Mouse (Mus musculus) T-cell, adult 2 months (primary cell): ENCODE measurements around the gene Pkig.
"Not testable (repeated sequence)": the region's sequence is repeated elsewhere in the genome, so short reads cannot be mapped to it uniquely, and the experiment has no call there.

ENCODE experiments used
- DNase-seq: peaks from one replicate; pipeline ENCODE4 v3.0.0; 2022; ENCODE audit warnings: low spot score

The Pkig gene

DNA sequence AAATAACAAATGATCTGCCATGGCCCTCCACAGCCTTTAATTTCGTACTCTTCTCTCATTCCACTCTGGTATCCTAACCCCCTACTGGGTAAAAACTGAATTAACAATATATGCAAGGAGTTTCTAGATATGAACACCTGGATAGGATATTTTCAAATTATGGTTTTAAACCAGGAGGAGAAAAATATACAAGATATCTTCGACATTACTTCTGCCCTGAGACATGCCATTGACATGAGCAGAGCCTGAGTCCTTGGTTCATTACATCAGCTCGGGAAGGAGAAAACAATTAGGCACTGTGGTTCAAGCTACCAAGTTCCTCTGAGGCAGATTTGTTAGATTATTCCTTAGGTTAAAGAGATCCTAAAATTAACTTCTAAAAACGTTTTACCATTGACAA is 14.1 kb upstream of the Pkig start:
- DNase-seq: no peak

GRCm38 (mm10) chr2:163644575-163645385 is 13.4 kb upstream of the Pkig start, which contains the start of gene Serinc3:
Serinc3 (minus strand) TSS chr2:163645131.
- peak; percentile 100 for DNase-seq

GRCm38 (mm10) chr2:163645700-163646460 is 12.3 kb upstream of the Pkig start:
- no peak for DNase-seq

DNA sequence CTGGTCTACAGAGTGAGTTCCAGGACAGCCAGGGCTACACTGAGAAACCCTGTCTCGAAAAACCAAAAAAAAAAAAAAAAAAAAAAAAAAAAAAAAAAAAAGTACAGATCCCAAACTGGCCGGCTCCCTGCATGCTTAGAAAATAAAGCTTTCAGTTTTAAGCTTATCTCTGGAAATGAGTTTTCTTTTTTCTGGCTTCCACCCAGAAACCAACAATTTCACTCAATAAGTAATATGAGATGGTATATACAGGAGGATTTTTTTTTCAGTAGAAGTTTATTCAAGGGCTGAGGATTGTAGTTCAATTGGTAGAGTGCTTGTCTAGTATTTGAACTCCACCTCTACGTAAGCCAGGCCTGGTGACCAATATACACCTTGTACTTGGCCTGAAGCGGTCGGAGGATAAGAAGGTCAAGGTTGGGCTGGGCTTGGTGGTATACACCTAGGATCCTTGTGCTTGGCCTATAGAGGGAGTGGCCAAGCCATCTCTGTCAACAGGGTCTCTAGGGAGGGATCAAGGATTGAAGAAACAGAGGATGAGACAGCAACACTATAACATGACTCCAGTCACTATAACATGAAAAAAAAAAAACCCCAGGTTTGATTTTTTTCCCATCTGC is 11.6 kb upstream of the Pkig start:
- DNase-seq: no peak

- not testable (repeated sequence) for DNase-seq
These were observed 2.5 kb upstream of the Pkig start for GRCm38 (mm10) chr2:163655699-163656098.

GRCm38 (mm10) chr2:163657486-163657885 is 700 bp upstream of the Pkig start:
- no peak for DNase-seq

DNA sequence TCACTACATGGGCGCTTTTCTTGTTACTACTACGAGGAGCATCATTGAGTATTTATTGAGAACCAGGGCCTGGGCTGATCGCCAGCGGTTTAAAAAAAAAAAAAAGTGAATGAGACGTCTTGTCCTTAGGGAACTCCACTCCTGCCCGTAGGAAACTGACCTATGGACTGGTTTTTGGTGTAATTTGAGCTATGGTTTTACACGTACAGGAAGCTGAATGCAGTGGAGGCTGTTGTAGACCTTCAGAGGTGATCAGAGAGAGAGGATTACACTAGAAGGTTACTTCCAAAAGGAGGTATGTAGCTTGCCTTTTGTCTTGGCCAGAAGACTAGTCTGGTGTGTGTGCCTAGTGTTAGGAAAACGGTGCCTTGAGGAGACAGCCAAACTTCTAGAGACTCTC is 755 bp downstream of the Pkig start:
- DNase-seq: no peak

- DNase-seq: peak; percentile 41
These were observed 1.2 kb downstream of the Pkig start for GRCm38 (mm10) chr2:163659431-163659830.

DNA sequence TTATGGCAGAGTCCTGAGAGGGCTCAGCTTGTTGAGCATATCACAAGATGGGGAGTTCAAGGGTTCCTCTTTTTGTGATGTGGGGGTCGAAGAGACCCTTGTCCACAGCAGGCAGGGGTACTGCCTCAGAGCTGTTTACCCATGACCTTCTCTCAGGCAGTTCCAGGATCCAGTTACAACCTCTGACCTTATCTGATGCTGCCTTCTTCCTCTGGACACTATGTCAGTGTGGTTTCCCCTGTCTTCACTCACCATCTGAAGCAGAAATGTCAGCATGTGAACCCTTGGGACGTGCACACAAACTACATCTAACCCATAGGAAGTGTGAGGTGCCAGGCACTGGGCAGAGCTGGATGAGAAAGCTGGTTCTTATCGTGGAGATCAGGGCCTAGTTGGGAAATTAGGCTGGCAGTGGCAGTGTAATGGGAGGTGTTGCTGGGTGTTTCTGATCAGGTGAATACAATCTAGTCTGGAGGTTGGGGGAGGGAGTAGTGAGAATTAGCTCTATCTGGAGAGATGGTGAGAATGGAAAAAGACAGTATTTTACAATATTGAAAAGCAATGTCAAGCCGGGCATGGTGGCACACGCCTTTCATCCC is 2.0 kb downstream of the Pkig start:
- DNase-seq: no peak

DNA sequence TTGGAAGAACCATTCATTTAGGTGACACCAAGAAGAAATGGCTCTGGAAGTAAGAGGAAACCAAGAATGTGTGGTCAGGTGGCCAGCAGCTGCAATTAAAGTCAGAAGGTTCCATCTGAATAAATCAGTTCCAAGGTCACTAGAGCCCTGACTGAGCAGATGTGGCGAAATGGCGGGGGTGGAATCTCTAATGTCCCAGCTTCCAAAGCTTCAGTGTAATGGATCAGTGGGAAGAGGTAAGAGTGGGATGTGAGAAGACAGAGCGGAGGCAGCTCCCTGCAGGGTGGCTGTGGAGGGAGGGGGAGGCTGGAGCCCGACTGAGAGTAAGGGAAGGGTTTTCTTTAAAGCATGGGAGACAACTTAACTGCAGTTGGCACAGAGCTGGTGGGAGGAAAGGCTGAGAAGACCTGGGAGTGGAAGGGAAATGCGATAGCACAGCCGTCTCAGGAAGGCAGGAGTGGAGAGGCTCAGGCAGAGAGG is 3.2 kb downstream of the Pkig start:
- no peak for DNase-seq

DNA sequence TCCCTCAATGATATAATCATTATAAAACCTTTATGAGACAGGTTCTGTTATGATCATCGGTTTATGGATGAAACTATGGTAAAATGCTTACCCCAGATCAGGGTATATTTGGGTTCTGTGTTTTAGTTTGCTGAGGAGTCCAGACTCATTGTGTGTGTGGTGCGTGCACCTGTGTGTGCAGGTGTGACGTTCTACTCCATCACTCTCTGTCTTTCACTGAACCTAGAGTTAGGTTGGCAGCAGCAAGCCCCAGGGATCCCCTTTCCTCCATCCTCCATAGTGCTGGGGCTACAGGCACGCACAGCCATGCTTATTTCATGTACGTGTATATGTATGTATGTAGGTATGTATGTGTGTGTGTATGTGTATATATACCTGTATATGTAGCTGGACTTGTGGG is 3.9 kb downstream of the Pkig start:
- no peak for DNase-seq

DNA sequence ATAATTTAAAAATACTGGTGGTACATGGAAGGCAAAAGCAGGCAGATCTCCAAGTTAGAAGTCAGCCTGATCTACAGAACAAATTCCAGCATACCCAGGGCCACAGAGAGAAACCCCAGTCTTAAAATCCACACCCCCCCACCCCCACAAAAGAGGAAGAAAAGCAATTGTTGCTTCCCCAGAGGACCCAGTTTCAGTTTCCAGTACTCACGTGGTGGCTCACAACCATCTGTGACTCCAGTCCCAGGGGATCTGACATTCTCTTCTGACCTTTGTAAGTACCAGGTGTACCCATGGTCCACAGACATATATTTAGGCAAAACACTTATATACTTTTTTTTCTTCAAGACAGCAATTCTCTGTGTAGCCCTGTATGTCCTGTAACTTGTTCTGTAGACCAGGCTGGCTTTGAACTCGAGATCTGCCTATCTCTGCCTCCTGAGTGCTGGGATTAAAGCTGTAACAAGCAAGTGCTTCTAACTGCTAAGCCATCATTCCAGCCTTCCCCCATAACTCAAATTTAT is 4.6 kb downstream of the Pkig start:
- no peak for DNase-seq

GRCm38 (mm10) chr2:163663930-163664329 is 5.7 kb downstream of the Pkig start:
- DNase-seq: no peak

DNA sequence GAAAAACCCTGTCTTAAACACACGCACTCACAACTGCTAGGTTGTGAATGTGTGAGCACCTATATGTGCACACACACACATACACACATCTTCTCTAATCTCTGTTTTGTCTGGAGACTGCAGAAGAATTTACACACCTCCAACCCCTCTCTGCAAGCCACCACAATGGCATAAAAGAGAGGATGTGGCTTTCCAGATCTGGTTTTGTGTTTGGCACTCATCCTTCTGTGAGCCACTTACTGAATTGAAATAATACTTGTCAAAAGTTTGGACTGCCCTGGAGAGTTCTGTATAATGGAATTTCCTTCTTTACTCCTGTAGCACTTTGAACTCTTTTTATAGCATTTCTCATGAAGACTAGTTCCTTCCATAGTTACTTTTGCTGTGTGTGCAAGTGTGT is 8.9 kb downstream of the Pkig start:
- DNase-seq: no peak

DNA sequence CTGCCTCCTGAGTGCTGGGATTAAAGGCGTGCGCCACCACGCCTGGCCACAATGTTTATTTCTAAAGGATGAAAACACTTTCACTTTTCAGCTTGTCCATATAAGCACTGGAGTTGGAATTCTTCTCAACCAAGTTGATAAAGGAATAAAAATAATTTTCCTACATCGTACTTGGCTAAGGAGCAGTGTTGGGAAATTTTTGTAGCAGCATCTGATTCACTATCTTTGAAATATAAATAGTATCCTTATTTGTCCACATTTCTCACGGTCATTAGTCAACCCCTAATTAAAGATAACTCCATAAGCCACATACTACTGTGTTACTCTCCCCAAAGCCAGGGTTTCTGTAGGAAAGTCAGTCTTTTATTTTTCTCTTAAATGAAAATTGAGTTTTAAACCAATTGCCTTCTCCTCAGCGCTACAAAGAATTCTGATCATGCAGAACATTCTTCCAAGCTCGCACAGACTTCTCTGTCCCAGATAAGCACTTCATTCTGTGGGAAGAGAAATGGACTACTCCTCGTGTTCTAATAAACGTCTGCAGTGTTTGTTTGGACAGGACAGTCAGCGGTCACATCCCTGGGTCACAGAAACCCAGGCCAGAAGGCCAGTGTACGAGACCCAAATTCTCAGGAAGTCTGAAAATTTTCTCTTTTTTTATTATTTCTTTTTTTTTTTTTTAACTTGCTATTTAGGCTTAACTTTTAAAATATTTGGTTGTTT is 12.8 kb downstream of the Pkig start:
- no peak for DNase-seq

GRCm38 (mm10) chr2:163674397-163674796 is 16.2 kb downstream of the Pkig start:
- no peak for DNase-seq

DNA sequence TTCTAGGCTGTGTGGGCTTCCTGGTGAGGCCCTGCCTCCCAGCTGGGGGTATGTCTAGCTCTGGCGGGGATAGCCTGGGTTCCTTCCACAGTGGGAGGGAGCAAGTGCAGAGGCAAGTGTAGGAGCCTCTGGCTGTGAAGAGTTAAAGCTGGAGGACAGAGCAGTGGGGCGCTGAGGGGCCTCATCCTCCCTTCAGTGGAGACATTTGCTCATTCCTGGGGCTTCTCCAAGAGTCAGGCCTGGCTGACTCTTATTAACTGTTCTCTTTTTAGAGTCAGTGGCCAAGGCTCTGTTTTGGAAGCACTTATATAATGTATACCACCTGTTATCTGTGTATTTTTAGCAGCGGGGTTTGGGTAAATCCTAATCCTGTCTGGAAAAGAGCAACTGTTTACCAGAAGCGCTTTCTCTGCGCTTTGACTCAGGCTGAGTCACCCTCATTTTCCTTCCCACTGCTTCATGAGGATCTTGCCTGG is 17.0 kb downstream of the Pkig start:
- DNase-seq: no peak

GRCm38 (mm10) chr2:163675662-163676061 is 17.5 kb downstream of the Pkig start:
- no peak for DNase-seq

DNA sequence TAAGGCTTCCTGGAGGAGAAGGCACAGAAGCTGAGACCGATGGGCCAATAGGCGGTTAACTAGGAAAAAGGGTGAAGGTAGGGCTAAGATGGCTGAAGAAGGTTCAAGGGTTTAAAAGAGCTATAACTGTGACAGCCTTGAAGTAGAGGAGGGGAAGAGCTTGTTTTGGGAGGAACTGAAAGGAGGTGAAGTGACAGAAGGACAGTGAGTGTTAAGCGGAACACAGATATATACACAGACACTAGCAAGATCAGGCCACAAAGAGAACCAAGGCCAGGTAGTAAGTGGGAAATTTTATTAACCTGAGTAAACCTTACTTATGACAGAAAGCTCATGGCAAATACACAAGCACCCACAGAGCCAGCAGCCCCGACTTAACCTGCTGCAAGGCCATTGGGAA is 18.1 kb downstream of the Pkig start:
- DNase-seq: no peak

DNA sequence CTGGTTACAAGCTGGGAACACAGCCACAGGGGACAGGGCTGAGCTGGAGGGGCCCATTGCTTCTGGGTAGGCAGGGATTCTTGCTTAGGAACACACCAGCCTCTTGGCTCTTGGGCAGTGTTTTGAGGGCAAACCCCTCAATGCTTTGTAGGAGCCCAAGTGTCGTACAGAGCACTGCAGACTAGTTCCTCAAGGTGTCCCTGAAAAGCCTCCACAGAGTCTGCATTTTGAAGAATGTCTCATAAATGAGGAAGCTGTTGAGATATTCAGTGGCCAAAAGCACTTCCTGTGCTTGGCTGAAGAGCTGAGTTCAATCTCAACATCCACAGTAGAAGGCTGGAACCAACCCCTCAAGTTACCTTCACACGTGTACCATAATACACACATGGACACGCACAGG is 18.6 kb downstream of the Pkig start:
- no peak for DNase-seq

- DNase-seq: no peak
These were observed 24.2 kb downstream of the Pkig start for GRCm38 (mm10) chr2:163682344-163682743.
